Mouse (Mus musculus) intestine, postnatal 0 days (tissue): Measurements from ENCODE around the gene Bcl6. TPM values are rescaled to one million over a fixed set of nuclear protein-coding genes. Genes with fewer than 3 reads are reported as not detected.
A peak's percentile ranks its signal among the peaks of the same experiment; 100 is the strongest.

Experiments
- ATAC-seq: fragments of 200-750 bp; cut with Nextera tagmentation; 2 replicates; pipeline ENCODE4 v1.8.0; 2017; ENCODE audit warnings: mild to moderate bottlenecking, moderate TSS enrichment, moderate library complexity
- H3K27ac ChIP-seq: fragments of 300-500 bp; sonication (generic); 2 replicates; pipeline ENCODE4 v1.5.1; 2014; ENCODE audit warnings: mild to moderate bottlenecking, low read depth, low read length, moderate library complexity
- H3K27me3 ChIP-seq: fragments of 300-500 bp; sonication (generic); replicated peaks from 2 replicates; pipeline ENCODE4 v1.6.1; 2014; ENCODE audit warnings: low read length, mixed read lengths; ENCODE audit not compliant: control insufficient read depth, insufficient read depth
- H3K36me3 ChIP-seq: fragments of 300-500 bp; sonication (generic); 2 replicates; pipeline ENCODE4 v1.6.1; 2014; ENCODE audit warnings: mild to moderate bottlenecking, moderate library complexity; ENCODE audit not compliant: control insufficient read depth, insufficient read depth
- H3K4me1 ChIP-seq: fragments of 300-500 bp; sonication (generic); replicated peaks from 2 replicates; pipeline ENCODE4 v1.6.1; 2014; ENCODE audit warnings: antibody characterized with exemption, low read length, mixed read lengths; ENCODE audit not compliant: control insufficient read depth, insufficient read depth
- H3K4me2 ChIP-seq: fragments of 300-500 bp; sonication (generic); replicated peaks from 2 replicates; pipeline ENCODE4 v1.6.1; 2014; ENCODE audit warnings: low read depth, mild to moderate bottlenecking, moderate library complexity
- H3K4me3 ChIP-seq: fragments of 300-500 bp; sonication (generic); 2 replicates; pipeline ENCODE4 v1.5.1; 2014; ENCODE audit warnings: low read depth, low read length
- H3K9ac ChIP-seq: fragments of 300-500 bp; sonication (generic); 2 replicates; pipeline ENCODE4 v1.6.1; 2014; ENCODE audit warnings: mild to moderate bottlenecking, low read depth, low read length
- H3K9me3 ChIP-seq: fragments of 300-500 bp; sonication (generic); 2 replicates; pipeline ENCODE4 v1.6.1; 2016; ENCODE audit warnings: mixed run types; ENCODE audit not compliant: control insufficient read depth
- CTCF ChIP-seq: sonication (generic); IDR thresholded peaks from 2 replicates; pipeline ENCODE4 v1.5.1; 2016; ENCODE audit warnings: low read depth, mild to moderate bottlenecking, control low read depth, antibody characterized with exemption, moderate library complexity
- WGBS: fragments of 180-500 bp; shearing (Covaris S2); extraction: QIAGEN DNeasy Blood & Tissue Kit; methylation state at CpG from one replicate; pipeline ENCODE4 v1.1.7; 2014; 5-methylcytosine and 5-hydroxymethylcytosine counted together
- polyA plus RNA-seq: library from polyadenylated mRNA; unstranded; fragments of >200 nt; fragmentation: Nextera tagmentation; extraction: Ambion mirVana; gene quantifications from 2 replicates; pipeline ENCODE4 v1.2.1, GENCODE M21; 2015

Bcl6 gene
- polyA plus RNA-seq, 1 experiment from 2014 or later = 2.1 TPM

- H3K9me3 ChIP-seq = no peaks in the 10 kb centered on the region
- peak overlapping the region; percentile 83 for H3K27ac ChIP-seq
- peak; percentile 44 for ATAC-seq
- no peaks in the 10 kb centered on the region for H3K27me3 ChIP-seq
- no peak for TF ChIP-seq CTCF
- H3K9ac ChIP-seq = no peak overlapping the region
- peak overlapping the region; percentile 64 for H3K4me2 ChIP-seq
- 15% methylated on average over 17 of the region's 17 CpGs for WGBS
- H3K36me3 ChIP-seq = no peaks in the 10 kb centered on the region
- peaks cover 13% of the 10 kb centered on the region for H3K4me1 ChIP-seq
- peak overlapping the region; percentile 18; the same call in 1 of the 2 replicates for H3K4me3 ChIP-seq
Observed at GRCm38 (mm10) chr16:23993351-23994321, 5.0 kb upstream of the Bcl6 start.

DNA sequence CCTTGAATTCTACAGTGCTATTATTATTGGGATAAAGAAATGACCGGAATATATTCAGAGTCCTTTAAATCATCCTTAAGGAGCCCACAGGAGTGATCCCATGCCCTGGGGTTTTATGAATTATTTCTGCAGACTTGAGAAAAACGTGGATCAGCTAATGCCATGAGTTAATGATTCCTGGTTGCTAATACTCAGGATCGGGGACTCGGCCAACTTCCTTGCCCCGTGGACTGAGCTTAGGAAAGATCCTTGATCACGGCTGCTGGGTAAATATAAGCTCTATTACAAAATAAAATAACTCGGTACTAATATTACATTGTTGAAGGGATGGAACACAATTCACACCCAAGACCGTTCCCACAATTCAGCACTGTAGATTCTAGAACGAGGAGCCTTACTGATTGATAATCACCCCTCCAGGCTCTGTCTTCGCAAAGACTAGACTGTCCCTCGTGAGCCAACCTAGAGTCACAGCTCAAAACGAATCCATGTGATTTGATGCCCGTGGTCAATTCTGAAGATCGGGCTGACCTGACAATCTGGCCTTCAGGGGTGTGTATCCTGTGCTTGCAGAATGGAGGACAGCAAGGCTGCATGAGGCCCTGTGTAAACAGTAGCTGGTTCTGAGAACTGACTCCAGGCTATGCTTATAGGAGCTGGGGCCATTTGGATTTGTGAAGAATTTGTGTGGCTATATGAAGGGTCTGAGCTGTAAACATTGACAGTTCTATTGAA lies 3.4 kb upstream of the Bcl6 start:
- Histone ChIP-seq H3K4me2 (no peak overlapping the region), H3K9me3 (no peaks in the 10 kb centered on the region), H3K27ac (no peak overlapping the region), H3K36me3 (no peaks in the 10 kb centered on the region), H3K27me3 (no peaks in the 10 kb centered on the region), H3K9ac (no peak overlapping the region), H3K4me1 (peaks cover 13% of the 10 kb centered on the region), H3K4me3 (no peak overlapping the region)
- ATAC-seq = no peak
- WGBS = 74% methylated on average over 14 of the region's 14 CpGs
- no peak for TF ChIP-seq CTCF

DNA sequence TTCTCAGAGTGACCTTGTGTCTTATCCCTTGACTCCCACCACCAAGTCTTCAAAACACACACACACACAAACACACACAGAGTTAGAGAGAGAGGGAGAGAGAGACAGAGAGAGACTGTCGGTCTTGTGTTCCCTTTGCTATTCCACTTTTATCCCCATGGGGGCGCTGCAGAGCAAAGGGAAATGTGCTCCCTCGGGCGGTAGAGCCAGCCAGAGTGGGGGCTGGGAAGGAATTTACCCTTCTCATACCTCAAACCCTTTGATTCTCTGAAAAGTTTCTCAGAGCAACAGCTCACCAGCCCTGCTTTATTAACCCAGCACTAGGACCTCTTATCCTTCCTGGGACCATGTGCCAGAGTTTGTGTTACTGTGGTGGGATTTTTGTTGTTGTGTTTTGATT lies 2.5 kb upstream of the Bcl6 start:
- no peak overlapping the region for H3K4me2 ChIP-seq
- 2% methylated on average over 4 of the region's 4 CpGs for WGBS
- no peak for ATAC-seq
- no peaks in the 10 kb centered on the region for H3K36me3 ChIP-seq
- no peak overlapping the region for H3K9ac ChIP-seq
- no peak overlapping the region for H3K4me3 ChIP-seq
- no peaks in the 10 kb centered on the region for H3K27me3 ChIP-seq
- peak; percentile 99 for TF ChIP-seq CTCF
- peaks cover 13% of the 10 kb centered on the region for H3K4me1 ChIP-seq
- H3K27ac ChIP-seq = no peak overlapping the region
- H3K9me3 ChIP-seq = no peaks in the 10 kb centered on the region

GRCm38 (mm10) chr16:23990161-23990970 lies 1.7 kb upstream of the Bcl6 start:
- Histone ChIP-seq H3K4me2 (peak overlapping the region; percentile 85), H3K9ac (peak overlapping the region; percentile 18; the same call in 1 of the 2 replicates), H3K27me3 (no peaks in the 10 kb centered on the region), H3K4me3 (peak overlapping the region; percentile 84), H3K9me3 (no peaks in the 10 kb centered on the region), H3K36me3 (no peaks in the 10 kb centered on the region), H3K27ac (peak overlapping the region; percentile 100; the same call in 1 of the 2 replicates), H3K4me1 (peaks cover 13% of the 10 kb centered on the region)
- WGBS = 62% methylated on average over 11 of the region's 11 CpGs
- ATAC-seq = no peak
- no peak for TF ChIP-seq CTCF

- Histone ChIP-seq H3K27ac (peak overlapping the region; percentile 100), H3K27me3 (no peaks in the 10 kb centered on the region), H3K36me3 (no peaks in the 10 kb centered on the region), H3K9me3 (no peaks in the 10 kb centered on the region), H3K4me2 (peak overlapping the region; percentile 85), H3K9ac (peak overlapping the region; percentile 98), H3K4me3 (peak overlapping the region; percentile 84), H3K4me1 (peaks cover 13% of the 10 kb centered on the region)
- TF ChIP-seq CTCF = no peak
- no peak for ATAC-seq
- 13% methylated on average over 25 of the region's 25 CpGs for WGBS
Observed at GRCm38 (mm10) chr16:23989209-23990160, 833 bp upstream of the Bcl6 start.
